Mouse (Mus musculus): Measurements from ENCODE around the gene Atg16l2. TPM values are rescaled to one million over a fixed set of nuclear protein-coding genes. Genes with fewer than 3 reads are reported as not detected.

Atg16l2 gene
- total RNA-seq, 4 experiments from 2014 or later: 20.8 to 49.8 (median 33.4) TPM

DNA sequence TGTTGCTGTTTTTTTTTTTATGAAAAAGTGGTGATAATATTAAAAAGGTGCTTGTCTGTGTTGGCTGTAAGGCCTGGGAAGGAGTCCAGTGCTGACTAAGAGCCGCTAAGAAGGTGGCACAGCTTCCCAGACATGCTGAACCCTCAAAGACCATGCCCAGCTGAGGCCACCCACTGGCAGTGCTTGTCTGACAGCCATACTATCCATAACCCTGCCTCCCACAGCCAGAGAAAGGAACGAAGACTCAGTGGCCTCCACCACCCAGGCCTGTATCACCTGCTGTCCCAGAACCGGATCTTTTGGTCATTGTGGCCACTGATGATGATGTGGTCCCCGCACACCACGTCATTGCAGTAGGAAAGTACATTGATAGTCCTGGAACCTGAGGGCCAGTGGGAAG is 10.8 kb downstream of the Atg16l2 start:
- DNase-seq: no peak

GRCm38 (mm10) chr7:101290401-101290800 is 11.7 kb downstream of the Atg16l2 start:
- DNase-seq: no peak

- DNase-seq: no peak
These were observed 13.6 kb downstream of the Atg16l2 start for GRCm38 (mm10) chr7:101288436-101288835.

DNA sequence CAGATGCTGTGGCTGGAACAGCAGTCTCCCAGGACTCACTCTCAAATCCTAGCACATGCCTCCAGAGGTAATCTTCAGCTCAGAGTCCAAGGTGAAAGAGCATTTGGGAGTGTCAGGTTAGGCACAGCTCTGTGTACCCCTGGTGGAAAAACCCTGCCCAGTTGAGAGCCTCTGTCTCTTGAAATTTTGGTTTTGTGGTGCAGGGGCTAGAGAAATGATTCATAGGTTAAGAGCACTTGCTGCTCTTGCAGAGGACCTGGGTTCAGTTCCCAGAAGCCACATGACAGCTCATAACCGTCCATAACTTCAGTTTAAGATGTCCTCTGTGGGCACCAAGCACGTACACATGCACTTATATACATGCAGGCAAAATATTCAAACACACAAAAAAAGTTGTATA is 14.2 kb downstream of the Atg16l2 start:
- no peak for DNase-seq

DNA sequence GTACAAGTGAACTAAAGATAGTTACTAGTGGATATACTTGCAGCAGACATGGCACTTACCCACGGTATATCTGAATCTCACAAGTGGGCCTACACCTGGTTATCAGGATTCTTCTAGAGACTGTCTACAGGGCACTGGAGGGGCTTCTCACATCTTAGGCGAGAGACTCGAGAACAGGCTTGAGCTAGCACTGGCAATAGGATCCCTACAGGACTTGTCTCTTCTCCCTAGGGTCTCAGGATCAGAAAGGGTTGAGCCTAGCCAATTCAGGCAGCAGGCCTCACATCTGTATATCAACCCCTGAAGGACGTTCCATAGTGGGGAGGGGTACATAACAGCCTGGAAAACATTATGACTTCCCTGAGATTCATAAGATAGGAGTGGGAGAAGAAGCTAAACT is 15.2 kb downstream of the Atg16l2 start:
- no peak for DNase-seq

DNA sequence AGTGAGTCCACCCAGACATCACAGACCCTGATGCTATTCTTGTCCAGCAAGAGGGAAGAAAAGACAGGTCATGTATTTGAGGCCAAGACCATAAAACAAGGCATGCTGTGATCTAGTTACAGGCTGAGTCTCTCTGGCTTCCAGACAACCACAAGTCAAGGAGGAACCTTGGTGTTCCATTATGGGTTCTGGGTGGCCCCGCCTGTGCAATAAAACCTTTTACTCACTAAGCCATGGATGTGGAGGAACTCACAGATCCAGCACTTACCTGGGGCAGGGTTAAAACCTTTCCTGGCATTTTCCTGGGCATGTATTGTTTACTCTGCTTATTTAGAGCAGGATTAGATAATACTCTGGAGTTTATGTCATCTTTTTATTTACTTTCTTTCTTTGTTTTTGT is 17.5 kb downstream of the Atg16l2 start:
- no peak for DNase-seq

GRCm38 (mm10) chr7:101282721-101283120 is 19.3 kb downstream of the Atg16l2 start:
- DNase-seq: no peak

DNA sequence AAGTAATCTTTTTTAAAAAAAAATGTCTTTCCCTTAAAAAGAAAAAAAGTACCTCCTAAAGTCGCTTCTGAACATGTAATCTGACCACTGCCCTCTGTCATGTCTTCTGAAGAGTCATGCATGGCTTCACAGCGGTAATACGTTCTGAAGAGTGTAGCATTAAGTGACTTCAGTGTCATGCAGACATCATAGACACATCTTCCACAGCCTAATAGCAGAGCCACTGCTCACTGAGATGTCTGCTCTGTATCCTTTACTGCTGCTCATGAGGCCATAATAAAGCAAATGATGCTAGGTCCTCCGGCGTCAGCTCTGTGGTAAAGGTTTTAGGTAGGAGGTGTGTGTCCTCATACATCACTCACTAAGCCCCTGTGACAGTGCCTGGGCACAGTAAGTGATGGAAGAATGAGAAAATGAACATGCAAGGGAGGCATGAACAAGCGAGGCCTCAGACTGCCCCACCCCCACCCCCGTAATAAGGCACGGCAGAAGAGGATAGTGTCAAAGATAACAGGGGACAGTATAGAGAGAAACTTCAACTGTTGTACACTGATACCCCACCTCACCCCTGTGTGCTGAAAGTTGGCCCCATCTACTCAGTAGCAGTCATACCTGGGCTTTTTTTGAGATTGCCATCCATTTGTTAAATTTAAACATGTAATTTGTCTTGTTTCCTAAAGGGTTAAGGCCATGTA is 29.4 kb downstream of the Atg16l2 start:
- DNase-seq: no peak

DNA sequence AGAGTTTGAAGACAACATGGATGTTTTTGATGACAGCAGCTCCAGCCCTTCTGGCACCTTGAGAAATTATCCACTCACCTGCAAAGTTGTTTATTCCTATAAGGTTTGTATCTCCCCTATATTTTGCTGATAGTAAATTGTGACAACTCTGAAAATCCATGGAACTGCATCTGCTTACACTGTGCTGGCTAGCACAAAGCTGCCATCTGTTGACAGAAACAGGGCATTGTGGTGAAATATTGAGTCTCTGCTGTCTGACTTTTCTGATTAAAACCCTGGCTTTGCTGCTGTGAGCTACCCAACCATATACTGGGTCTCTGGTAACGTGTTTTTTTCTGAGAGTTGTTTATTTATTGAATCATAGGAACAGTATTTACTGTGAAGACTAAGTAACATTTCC is 30.4 kb downstream of the Atg16l2 start:
- no peak for DNase-seq

DNA sequence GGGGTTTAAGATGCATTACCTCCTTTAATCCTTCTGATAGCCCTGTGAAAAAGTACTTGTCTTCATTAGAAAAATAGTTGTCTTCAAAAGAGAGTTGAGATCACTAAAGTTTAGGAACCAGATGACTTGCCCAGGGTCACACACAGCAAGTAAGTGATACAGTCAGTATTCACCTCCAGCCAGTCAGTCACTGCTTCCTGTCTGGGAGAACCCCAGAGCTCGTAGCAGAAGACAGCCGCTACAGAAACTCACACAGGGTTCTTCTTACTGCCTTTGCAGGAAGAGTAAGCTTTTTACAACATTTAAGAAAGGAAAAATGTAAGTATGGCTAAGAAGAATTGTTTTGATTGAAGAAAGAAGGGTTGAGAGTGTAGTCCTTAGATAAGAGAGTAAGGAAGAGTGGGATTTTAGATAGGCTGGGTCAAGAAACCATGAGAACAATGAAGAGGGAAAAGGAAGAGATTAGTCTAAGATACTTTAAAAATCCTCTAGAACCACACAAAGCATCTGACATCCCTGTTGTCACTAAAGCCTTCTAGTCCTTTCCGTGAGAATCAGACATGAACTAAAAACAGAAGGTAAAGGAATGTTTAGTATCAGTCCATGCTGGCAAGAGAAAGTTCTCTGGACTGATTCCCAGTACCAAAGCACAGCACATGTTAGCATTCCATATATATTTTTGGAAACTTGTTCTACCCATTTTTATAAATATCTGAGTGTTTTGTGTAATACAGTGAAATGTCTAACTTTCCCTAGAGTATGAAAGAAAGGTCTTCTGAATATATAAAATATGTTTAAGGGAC is 34.4 kb downstream of the Atg16l2 start:
- DNase-seq: no peak

DNA sequence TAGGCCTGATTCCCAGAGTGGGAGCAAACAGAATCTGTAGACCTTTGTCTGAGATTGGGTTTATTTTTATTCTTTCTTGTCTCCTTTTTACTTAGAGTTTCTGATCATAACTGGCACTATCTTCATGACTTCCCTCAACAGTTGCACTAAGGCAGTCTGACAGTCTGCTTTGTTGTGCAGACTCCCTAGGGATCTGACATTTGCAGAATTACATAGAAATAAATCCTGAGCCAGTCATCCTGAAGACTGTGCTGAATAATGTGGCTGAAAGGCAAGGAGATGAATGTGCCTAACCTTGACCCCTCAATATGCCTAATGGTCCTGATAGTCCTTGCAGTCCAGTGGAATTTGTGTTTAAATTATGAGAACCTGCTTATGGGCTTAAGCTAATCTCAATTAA is 38.5 kb downstream of the Atg16l2 start:
- peak; percentile 19 for DNase-seq

DNA sequence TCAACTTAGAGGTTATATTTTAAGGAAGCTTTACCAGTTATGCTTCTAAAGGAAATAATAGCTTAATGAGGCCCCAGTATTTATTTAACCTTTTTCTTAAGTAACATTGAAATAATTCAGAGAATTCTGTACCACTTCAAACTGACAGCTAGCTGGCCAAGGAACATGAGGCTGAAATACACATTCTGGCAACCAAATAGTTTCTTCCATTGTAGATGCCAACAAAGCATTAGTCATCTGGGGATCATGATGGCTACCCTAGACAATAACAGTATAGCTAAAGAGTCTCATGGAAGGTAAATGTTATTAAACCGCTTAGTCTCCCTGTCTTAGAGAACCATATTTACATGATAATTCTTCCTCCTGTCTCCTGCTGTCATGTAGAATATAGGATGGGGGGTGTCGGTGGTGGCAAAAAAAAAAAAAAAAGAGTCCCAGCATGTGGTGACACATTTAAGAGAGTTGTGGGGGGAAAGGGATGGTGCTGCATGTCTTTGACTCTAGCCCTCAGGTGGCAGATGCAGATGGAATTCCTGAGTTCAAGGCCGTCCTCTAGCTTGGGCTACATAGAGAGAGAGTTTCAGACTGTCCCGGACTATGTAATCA is 40.0 kb downstream of the Atg16l2 start:
- DNase-seq: no peak

DNA sequence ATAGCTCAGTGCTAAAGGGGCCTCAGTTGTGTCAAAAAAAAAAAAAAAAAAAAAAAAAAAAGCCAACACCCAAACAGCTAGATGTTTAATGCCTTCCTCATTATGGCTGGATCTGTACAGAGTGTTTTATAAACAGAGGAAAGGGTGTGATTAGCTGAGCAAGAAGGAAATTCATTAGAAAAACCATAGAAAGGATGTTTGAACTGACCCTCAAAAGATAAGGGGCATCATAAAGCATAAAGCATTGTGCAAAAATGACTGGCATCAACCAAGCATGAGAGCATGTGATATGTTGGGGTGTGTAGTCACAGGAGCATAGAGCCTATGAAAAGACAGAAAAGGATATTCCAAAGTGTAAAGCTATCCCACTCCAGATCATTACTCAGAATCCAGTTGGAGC is 43.6 kb downstream of the Atg16l2 start:
- DNase-seq: no peak

- no peak for DNase-seq
These were observed 49.0 kb downstream of the Atg16l2 start for GRCm38 (mm10) chr7:101253071-101253470.

DNA sequence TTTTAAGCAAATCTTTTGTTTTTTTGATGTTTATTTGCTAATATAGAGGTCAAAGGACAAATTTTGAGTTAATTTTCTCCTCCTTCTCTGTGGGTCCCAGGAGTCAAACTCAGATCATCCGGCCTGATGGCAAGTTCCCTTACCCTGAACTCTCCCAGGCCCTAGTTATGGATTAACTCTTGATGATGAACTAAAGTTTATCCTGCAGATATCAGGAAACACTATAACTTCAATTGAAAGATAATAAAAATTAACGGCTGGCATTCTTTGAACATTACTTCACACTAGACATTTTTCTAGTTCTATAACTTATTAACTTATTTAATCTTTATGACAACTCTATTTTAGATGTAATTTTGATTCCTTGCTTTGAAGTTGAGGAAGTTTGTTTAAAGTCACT is 52.9 kb downstream of the Atg16l2 start:
- DNase-seq: no peak

DNA sequence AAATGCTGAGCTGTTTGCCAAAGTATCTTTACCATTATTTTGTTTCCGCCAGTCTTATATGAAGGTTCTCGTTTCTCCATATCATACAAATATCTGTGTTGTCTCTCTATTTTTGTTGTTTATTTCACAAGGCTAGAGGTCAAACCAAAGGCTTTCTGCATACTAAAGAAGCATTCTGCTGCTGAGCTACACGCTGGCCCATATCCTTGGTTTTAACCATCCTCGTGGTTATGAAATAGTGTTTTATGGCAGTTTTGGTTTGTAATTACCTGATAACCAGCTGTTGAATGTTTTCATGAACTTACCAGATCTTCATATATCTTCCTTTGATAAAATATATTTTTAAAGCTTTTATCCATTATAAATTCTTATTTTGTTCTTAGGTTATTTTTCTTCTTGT is 53.3 kb downstream of the Atg16l2 start:
- DNase-seq: no peak

DNA sequence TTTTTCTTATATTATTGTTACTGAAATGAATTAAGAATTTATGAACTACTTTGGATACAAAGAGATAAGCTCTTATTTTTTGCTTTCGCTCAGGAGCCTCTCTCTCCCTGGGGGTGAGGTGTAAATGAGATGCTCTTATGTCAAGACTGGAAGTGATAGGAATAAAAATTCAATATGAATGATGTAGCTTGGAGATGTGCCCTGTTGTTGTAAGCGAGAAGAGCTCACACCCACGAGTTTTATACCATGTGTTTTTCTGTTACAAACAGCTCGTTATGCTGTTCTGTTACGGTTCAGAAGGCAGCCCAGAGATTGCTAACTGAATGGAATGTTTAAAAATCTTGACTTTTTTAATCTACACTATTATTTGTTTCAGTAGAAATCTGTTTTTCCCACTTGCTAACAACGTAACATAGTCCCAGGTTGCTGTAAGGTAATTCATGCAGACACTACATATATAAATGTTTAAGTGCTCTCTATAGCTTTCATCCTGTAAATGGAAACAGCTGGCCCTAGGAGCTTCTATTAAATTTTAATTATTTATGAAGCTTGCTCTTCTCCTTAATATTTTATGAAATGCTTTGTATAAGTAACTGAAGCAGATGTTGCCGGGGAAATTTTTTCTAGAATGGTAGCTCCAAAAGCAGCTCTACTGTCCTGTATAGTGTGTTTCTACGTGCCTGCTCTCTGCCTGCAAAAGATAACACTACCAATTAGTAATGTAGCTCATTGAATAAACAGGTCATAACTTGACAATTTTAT is 65.2 kb downstream of the Atg16l2 start:
- DNase-seq: no peak

GRCm38 (mm10) chr7:101232716-101233115 is 69.3 kb downstream of the Atg16l2 start:
- no peak for DNase-seq

DNA sequence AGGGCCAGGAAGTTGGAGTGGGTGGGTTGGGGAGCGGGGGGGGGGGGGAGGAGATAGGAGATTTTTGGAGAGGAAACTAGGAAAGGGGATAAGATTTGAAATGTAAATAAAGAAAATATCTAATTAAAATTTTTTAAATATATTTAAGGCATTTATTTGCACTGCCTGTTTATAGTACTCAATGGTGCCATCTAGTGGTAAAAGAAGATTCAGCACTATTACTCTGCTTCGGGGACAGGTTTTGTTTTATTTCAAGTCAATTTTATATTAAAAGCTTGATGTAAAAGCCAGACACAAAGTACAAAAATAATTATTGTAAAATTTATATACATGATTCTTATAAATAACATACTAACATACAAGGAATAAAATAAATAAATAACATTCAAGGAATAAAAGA is 70.6 kb downstream of the Atg16l2 start:
- no peak for DNase-seq

DNA sequence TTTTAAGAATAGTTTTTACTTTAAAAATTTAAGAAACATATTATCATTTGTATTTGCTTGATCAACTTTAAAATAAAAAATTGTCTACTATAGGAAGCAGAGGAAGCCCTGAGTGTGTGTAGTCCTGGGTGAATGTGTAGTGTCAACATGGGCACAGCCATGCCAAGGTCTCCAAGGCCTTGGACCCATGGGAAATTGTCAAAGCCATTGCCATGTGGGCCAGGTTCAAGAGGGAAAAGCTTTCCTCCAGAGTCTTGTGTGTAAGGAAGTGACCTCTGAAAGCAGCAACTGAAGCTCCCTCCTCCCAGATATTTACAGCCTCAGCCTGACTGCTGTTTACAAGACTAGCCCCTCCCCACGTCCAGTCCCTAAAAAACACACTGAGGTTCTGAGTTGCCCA is 72.7 kb downstream of the Atg16l2 start:
- no peak for DNase-seq

DNA sequence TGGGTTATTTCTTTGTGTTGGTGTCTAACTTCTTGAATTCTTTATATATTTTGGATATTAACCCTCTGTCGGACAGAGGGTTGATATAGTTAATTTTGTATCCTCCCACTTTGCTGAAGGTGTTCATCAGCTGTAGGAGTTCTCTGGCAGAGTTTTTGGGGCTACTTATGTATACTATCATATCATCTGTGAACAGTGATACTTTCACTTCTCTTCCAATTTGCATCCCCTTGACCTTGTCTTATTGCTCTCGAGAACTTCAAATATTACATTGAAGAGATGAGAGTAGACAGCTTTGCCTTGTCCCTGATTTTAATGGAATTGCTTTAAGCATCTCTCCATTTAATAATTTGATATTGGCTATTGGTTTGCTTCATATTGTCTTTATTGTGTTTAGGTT is 78.5 kb downstream of the Atg16l2 start:
- no peak for DNase-seq

- no peak for DNase-seq
These were observed 85.3 kb downstream of the Atg16l2 start for GRCm38 (mm10) chr7:101216724-101217123.

Data from adrenal gland, adult 8-10 months (tissue).